Mouse (Mus musculus) inflammation-experienced regulatory T-cells (primary cell): Measurements from ENCODE around the gene Jdp2. TPM values are rescaled to one million over a fixed set of nuclear protein-coding genes. Genes with fewer than 3 reads are reported as not detected.

ENCODE experiments used
- polyA plus RNA-seq, 2 experiments: library from polyadenylated mRNA; unstranded; fragments of 100-300 nt; shearing (Covaris generic); gene quantifications; one replicate each; pipeline ENCODE4 v1.2.1; 2017

The Jdp2 gene
- 1 to 10 TPM; 2.0 to 9.1 TPM for polyA plus RNA-seq

DNA sequence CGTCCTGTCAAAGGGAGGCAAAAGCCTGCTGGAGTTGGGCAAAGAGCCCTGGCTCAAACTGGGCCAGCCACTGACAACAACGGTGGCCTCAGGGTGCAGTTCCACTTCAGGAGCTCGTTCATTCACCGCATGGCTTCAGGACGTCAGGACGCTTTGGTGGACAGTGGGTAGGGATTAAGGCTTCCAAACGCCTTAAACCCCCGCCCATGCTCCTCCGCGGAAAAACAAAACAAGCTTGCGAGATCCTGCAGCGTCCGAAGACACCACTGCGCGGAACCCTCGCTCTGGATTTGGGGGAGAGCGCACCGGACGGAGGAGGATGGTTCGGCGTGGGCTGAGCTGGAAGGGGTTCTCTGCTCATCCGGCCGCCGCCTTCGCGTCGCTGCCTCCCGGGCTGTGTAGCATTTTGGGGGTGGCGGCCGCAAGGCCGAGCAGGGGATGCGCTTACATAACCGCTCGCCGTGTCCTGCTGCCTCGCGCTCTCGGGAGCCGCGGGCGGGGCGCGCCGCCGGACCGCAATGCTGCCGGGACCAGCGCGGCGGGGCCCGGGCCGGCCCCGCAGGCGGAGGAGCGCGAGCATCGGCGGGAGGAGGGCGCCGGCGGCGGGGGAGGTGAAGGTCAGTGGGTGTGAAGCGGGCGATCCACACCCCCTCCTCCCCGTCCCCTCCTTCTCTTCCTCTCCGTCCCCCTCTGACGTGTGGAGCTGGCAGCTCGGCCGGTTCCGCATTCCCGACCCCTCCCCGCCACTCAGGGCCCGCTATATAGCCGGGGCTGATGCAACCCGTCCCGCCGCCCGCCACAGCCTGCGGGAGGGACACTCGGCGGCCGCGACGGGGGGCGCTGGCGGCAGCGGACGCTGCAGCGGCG, at the start of gene Jdp2:
Jdp2 (plus strand) TSS at position 417 of the 867 bp plus-strand sequence.

DNA sequence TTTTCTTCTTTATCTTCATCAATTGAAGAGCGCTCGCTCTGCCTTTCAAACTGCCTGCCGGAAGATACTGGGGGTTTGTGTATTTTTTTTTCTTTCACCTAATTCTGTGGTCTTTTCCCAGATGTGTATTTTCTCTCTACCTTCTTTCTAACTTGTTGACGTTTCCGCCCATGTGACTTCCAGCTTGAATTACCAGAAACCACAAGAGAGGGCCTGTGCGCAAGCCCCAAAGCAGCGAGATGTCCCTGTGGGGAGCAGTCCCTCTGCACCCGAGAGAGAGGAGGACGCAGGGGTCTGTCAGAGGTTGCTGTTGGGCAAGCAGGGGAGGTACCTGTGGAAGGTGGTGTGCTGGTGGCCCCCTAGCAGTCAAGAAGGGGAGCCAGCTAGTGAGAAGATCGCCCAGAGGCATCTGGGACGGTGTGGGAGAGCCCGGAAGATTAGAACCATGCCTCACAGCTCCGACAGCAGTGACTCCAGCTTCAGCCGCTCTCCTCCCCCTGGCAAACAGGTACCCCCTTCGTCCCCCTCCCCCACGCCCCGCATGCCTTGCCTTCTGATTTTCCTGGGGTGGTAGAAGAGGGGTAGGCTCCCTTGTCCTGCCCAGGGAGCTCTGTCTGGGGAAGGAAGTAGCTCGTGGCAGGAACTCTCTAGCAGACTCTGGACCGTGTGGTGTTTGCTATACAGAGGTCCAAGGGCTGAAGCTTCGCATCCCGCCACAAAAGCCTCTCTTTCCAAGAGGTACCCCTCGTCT, 87.8 kb downstream of the Jdp2 start, which contains the start of gene Batf:
Batf (plus strand) TSS at position 204 of the 751 bp plus-strand sequence.

Other genes starting within 250 kb of the Jdp2 start
- 100 to 1,000 TPM; 140 to 162 TPM for gene Tmed10, start 224.2 kb upstream of the Jdp2 start, polyA plus RNA-seq
- 100 to 1,000 TPM in 1 of 2 experiments, 10 to 100 TPM in 1; 59.7 to 201 TPM for gene Fos, start 125.1 kb upstream of the Jdp2 start, polyA plus RNA-seq
- 100 to 1,000 TPM; 131 to 280 TPM for gene Batf, start 87.6 kb downstream of the Jdp2 start, polyA plus RNA-seq
- 1 to 10 TPM in 1 of 2 experiments, under 1 TPM in 1; 0.30 to 1.2 TPM for gene Flvcr2, start 147.5 kb downstream of the Jdp2 start, polyA plus RNA-seq
- gene Erg28, start 225.5 kb downstream of the Jdp2 start, polyA plus RNA-seq = 100 to 1,000 TPM in 1 of 2 experiments, 10 to 100 TPM in 1; 98.2 to 109 TPM
- 10 to 100 TPM; 18.7 to 19.1 TPM for gene Ttll5, start 225.6 kb downstream of the Jdp2 start, polyA plus RNA-seq